Mouse (Mus musculus): ENCODE results near the gene Nodal. TPM values are rescaled to one million over a fixed set of nuclear protein-coding genes. Genes with fewer than 3 reads are reported as not detected.
"Not testable (repeated sequence)": the region's sequence is repeated elsewhere in the genome, so short reads cannot be mapped to it uniquely, and the experiment has no call there.

The Nodal gene
- total RNA-seq, 1 experiment from 2014 or later: not detected

DNA sequence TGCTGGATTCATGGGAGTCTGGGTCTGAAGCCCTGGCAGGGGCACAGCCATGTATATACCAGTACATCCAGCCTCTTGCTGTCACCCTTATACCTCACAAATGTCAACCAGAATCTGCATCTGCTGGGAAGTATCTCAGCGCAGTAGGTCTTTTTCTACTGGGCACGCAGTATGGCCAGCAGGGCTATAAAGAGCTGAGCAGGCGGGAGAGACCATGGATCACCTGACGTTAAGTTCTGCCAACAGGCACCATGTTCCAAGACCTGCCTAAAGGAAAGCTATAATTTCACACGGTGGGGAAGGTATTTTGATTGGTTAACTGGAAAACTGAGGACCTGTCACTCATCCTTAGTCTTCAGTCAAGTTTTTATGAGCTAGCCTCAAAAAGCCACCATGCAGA, 11.3 kb downstream of the Nodal start:
- DNase-seq: no peak

DNA sequence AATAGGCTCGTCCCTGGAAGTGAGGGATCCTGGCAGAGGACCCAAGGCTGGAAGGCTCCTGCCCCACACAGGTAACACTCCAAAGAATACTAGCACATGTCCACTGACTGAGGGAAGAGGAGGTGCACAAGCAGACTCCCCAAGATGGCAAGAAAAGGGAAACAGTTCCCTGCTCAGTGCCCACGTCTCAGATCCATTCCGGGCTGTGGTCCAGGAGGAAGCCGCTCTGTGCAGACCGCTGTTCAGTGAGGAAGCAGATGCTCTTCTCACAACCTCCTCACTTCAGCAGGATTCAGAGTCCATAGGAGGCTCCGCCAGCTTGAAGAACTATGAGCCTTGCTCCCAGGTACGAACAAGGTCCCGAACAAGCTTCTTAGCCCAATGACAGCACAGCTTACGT, 13.6 kb downstream of the Nodal start:
- no peak for DNase-seq

DNA sequence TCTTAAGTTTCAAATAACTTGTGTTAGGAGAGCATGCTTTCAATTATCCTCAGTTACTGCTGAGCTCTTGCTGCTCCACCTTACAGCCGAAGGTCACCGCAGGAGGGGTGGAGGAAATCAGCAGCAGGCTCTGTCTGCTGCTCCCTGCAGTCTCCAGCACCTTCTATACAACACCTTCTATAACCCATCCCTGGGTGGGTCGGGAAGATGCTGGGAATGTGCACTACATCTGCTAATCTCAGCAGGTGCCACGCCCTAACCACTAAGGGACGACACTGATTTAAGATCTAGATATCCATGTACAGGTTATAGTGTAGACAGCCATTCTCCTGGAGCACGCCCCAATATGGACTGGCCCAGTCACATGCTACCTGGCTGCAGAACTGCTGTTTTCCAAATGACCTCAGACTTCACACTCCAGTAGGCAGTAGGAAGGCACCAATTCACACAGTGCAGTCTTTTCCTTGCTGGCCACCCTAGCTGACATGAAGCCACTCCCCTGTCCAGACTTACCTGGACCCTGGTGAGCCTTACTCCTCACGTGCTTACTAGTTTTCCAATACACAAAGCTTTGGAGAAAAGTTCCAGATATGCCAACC, 22.5 kb downstream of the Nodal start:
- no peak for DNase-seq

DNA sequence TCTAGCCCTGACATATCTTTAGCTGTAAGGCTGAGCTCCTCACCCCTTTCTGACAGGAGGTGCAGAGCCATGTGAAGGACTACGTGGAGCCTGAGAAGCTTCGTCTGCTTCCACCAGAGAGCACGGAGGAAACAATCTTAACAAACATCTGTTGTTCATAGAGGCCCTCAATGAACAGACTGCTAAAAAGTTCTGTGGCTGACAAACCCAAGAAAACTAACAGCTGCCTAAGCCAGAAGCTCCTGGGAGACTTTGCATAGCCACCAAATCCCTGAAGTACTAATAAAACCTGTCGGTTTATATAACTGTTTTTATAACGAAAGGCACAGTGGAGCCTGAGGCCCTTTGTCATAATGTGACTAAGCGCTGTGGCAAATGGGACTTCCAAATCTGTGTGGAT, 25.7 kb downstream of the Nodal start:
- no peak for DNase-seq

DNA sequence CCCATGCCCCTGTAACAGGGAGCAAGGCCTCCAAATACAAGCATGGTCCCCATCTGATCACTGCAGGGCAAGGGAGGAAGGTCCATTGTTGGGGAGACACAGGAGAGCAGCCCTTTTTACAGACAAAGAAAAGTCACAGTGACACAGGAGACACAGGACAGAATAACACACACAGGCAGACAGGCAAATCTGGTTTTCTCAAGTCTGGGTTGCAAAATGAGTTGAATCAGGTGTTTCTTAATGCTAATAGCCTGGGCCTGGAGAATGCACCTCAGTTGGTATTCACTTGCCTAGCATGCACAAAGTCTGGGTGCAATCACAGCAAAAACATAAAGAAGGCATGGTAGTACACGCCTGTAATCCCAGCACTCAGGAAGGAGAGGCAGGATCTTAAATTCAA, 26.1 kb downstream of the Nodal start:
- DNase-seq: no peak

DNA sequence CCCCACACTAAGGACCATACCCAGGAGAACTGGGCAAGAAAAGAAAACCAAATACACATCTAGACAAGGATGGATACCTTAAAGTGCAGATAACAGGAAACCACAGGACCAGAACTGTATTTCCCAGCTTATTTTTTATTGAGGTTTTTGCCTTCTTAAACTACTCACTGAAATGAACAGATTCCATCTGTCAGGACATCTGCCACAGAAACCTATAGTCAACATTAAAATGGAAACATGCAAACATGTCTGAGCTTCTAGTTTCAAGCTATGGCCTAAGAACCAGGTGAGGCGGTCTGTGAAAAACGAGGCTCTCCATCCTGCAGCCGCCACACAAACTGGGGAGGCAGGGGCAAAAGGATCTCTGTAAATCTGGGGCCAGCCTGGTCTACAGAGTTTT, 27.2 kb downstream of the Nodal start:
- no peak for DNase-seq

DNA sequence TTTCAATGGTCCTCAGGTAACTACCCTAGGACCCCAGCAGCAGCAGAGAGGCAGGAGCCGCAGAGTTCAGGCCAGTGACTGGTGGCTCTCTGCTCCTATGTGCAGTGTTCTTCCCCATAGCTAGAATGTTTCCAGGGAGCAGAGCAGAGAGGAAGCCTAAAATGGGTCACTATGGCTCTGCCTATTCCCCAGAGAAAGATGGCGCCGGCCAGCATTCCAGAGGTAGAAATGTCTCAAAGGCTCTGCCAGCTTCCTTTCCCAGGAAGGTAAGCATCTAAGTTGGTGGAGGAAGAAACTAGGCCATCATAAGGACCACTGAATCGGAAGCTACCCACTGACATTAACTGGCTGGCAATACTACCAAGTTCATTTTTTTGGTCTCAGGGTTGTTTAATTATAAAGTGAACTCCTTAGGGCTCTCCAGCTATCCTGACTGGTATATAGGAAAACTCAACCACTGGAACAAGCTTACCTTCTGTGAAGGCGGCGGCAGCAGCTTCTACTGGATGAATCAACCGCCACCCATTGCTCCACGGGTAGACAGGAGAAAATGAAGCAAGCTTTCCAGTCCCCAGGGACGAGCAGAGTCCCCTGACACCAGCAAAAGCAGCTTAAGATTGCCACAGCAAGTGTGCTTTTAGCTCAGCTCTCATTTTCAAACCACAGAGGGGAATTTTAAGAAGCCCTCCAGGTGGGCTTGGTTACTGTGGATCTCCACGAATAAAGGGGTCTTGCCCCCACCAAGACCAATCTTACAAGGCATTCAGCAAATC, 30.0 kb downstream of the Nodal start:
- DNase-seq: peak; percentile 60

DNA sequence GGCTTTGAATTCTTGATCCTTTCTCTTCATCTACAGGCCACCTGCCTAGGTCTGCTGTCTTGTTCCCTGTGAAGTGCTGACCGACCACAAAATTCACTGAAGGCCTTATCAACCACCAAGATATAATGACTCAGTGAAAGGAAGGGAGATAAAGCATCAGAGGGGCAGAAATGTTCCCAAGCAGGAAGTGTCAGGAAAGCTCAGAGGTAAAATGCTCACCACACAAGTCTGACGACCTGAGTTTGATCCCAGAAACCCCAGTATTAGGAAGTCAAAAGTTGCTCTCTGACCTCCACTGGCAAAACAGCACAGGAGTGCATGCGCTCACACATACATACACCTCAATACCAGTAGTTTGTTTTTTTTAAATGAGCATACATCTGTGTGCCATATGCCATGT, 31.1 kb downstream of the Nodal start:
- no peak for DNase-seq

DNA sequence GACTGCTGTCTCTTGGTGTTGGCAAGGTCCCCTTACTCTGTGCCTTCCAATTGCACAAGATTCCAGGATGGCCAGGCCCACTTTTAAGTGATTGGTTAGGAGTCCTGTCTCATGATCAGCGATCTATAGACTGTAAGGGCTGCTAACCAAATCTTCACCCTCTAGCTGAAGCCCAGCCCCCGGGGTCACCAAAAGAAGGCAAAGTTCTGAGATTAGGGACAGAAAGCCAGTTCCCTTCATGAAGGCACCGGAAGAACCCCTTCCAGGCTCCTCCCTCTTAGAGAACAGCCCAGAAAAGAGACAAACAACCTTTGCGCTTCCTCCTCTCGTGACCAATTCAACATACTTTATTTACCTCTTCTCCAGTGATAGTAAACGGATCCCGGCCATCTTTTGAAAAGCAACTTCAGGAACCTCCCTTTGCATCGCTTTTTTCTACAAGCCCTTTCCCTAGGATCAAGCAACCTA, 33.7 kb downstream of the Nodal start:
- peak; percentile 63 for DNase-seq

DNA sequence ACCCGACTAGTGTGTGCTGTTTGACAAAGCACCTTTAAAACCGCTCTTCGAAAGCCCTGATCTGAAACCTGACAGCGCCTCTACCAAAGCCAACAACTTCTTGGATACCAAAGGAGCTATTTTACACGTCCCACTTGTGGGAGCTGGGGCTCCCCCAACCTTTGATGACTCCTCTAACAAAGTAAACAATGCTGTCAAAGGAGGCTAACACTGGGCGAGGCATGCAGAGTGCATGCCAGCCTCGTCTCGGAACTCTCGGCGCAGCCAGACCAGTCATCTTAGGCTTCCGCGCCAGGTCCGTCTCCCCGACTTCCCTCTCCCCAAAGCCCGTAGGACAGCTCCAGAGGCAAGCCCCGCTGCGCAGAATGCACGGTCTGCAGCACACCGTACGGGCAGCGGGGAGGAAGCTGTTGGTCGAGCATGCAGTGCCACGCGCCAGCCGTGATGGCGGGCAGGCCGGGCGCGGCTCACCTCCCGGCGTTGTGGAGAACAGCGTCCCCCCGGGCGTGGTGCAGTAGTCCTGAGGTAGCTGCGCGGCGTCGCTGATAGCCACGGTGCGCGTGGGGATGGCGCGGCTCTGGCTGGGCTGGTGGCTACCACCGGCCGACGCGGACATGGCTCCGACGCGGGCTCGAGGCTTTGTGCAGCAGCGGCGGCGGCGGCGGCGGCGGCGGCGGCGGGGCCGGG, 34.3 kb downstream of the Nodal start:
- DNase-seq: peak; percentile 65

DNA sequence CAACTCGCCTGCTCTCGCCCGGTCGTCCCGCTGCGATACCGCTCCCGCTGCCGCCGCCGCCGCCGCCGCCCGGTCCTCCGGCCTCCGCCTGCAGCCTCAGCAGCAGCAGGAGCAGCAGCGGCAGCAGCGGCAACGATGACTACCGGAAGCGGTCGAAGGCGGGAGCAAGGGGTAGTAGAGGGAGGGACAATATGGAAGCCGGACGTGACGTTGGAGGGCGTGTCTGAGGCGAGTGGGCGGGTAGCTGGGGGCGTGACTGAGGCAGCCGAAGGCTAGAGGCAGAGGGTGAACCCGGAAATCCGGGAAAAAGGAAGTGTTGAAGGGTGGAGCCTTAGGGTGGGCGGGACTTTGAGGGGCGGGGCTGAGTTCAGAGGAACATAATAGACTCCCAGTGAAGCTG, 34.9 kb downstream of the Nodal start, which contains the start of gene Eif4ebp2:
Gene Eif4ebp2, minus strand, starts transcription at position 17 of the 400 bp plus-strand sequence.
- DNase-seq: peak; percentile 100

DNA sequence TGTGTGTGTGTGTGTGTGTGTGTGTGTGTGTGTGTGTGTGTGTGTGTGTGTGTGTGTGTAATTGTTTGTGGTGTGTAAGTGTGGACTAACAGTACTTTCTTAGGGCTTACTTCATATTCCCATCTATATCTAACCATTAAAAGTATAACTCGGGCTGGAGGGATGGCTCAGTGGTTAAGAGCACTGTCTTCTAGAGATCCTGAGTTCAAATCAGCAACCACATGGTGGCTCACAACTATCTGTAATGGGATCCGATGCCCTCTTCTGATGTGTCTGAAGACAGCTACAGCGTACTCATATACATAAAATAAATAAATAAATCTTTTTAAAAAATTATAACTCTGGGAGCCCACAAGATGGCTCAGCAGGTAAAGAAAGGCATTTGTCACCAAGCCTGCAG, 35.4 kb downstream of the Nodal start:
- not testable (repeated sequence) for DNase-seq

DNA sequence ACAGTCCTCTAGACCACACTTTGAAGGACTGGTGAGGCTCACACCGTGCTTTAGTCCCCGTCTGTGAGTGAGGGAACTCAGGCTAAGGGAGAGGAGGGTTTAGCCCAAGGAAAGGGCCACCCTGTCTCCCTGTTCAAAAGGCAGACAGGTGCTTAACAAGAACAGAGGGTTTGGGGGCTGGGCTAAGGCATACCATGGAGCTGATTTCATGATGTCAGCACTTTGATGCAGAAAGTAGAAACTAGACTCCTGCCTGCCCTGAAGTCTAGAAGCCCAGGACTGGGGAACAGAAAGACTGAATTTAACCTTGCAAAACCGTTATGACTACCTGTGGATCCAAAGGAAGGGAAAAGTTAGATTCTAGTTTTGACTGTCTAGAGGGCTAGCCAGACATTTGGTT, 39.4 kb downstream of the Nodal start:
- DNase-seq: no peak

DNA sequence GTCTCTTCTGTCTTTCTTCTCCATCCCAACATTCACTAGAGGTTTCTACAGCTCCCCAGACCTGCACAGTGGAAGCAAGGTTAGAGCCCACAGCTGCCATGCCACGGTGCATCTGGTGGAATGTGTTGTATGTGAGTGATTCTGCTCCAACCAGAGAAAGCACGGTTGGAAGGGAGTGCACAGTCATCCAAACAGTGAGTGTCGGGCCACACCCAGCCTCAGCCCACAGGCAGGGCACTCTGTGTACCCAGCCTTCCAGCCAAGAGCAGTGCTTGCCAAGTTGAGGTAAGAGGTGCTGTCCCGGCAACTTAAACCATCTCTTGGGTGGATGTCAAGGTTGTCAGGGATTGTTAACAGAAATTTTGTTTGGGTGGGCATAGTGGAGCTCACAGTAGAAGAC, 47.2 kb downstream of the Nodal start:
- no peak for DNase-seq

DNA sequence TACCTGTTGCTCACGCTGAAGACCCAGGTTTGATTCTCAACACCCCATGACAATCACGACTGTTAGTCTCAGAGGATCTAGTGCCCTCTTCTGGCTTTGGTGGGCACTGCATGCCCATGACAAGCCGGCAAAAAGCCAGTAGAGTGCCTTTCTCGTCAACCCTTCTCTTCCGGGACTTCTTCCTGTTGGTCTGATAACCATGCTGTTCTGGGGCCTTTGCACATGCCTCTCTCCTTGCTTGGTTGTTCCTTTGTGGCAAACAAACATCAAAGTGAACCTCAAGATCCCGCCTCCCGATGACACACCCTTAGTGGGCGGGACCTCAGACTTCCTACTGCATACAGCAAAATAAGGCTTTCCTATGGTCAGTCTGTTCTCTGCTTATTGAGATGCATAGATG, 48.5 kb downstream of the Nodal start:
- peak; percentile 36 for DNase-seq

DNA sequence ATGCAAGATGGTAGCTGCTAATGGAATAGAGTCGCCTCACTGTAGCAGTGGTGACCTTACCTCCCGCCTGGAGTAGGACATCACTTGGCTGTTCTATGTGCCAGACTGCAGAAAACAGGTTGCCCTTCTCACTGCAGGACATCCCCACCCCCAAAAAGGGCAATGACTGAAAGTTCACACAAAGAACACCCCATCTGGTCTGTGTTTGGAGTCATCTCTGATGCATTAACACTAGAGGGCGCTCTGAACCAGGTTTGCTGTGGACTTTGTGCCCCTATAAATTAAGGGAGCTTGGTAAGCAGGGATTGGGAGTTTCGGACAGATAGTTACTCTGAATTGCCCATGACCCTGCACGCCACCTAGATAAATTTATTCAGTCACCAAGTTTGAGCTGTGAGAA, 49.1 kb downstream of the Nodal start:
- peak; percentile 51 for DNase-seq

DNA sequence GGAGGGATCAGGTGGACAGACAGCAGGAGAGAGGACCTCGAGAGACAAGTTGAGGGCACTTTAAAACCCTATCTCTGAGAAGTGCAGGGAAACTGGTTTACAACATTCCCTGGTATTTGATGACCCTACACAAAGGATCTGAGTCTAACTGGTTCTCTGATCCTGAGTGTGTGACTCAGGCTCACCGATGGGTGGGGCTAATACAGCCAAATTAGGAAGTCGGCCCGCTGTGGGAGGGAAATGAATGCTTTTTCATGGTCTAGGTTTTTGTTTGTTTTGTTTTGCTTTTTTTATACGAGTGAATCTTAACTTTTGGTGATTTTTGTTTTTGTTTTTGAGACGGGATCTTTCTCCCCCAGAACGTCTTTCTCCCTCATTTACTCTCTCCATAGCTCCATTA, 51.1 kb downstream of the Nodal start:
- DNase-seq: no peak

DNA sequence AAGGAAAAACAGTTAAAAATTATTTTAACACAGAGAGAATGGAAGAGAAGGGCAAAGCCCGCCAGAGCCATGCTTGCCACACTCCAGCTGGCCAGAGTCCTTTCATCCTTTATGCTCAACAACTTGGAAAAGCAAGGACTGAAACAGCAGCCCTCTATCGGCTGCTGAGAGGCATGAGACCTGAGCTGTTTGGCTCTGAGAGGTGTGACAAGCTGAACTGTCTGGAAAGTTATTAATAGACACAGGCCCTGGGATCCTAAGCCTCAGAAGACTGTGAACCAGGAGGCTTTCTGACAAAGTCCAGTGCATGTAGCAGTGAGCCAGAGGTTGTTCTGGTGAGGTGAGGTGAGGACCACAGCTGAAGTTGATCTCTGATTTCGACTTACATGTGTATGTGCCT, 55.9 kb downstream of the Nodal start:
- no peak for DNase-seq

DNA sequence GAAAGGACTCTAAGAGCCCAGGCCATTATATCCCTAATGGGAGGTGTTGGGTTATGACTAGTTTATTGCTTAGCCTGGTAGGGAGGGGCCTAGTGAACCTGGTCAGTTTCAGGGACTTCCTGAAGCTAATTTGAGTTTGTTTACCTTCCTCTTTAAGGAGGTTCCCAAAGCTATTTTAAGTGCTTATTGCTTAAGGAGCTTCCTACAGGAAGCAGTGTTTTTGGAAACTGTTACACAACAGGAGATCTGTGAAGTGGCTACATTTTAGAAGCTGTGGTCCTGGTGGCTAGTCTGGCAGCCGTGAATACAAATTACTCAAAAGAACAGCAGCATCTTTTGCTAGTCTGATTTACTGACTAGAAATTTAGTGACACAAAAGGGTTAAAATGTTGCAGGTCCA, 56.6 kb downstream of the Nodal start:
- DNase-seq: no peak

All from adrenal gland, postnatal 14 days (tissue).